Mouse (Mus musculus): ENCODE data around the gene Tmtc2. TPM values are rescaled to one million over a fixed set of nuclear protein-coding genes. Genes with fewer than 3 reads are reported as not detected.

The Tmtc2 gene
- polyA plus RNA-seq, 1 experiment from 2014 or later = 3.5 TPM

- Histone ChIP-seq H3K4me1 (replicated peaks; ENCODE audit: control insufficient read depth, insufficient read depth, low read length) (no peaks in the 10 kb centered on the region), H3K9ac (ENCODE audit: low read depth, low read length) (no peak overlapping the region), H3K9me3 (ENCODE audit: control insufficient read depth, low read length) (no peaks in the 10 kb centered on the region), H3K4me2 (no peak overlapping the region), H3K27me3 (replicated peaks; ENCODE audit: control insufficient read depth, insufficient read depth, low read length) (no peaks in the 10 kb centered on the region), H3K27ac (ENCODE audit: low read depth, low read length) (no peak overlapping the region), H3K4me3 (ENCODE audit: low read depth, low read length) (no peak overlapping the region), H3K36me3 (ENCODE audit: control insufficient read depth, insufficient read depth, low read length) (no peaks in the 10 kb centered on the region)
- ATAC-seq (replicated peaks; ENCODE audit: low FRiP score) (no peak), DNase-seq (ENCODE audit: low spot score) (no peak)
- 74% methylated on average over 3 of the region's 3 CpGs for WGBS
Measured at GRCm38 (mm10) chr10:105364480-105364879, 209.8 kb downstream of the Tmtc2 start.

- Histone ChIP-seq H3K4me2 (no peak overlapping the region), H3K4me3 (ENCODE audit: low read depth, low read length) (no peak overlapping the region), H3K9me3 (ENCODE audit: control insufficient read depth, low read length) (no peaks in the 10 kb centered on the region), H3K36me3 (ENCODE audit: control insufficient read depth, insufficient read depth, low read length) (no peaks in the 10 kb centered on the region), H3K4me1 (replicated peaks; ENCODE audit: control insufficient read depth, insufficient read depth, low read length) (no peaks in the 10 kb centered on the region), H3K27ac (ENCODE audit: low read depth, low read length) (no peak overlapping the region), H3K9ac (ENCODE audit: low read depth, low read length) (no peak overlapping the region), H3K27me3 (replicated peaks; ENCODE audit: control insufficient read depth, insufficient read depth, low read length) (no peaks in the 10 kb centered on the region)
- ATAC-seq (replicated peaks; ENCODE audit: low FRiP score) = no peak
- 90% methylated on average over 2 of the region's 2 CpGs for WGBS
- DNase-seq (ENCODE audit: low spot score) = no peak
Measured at GRCm38 (mm10) chr10:105350301-105350700, 223.9 kb downstream of the Tmtc2 start.

- no peaks in the 10 kb centered on the region for H3K36me3 ChIP-seq (ENCODE audit: control insufficient read depth, insufficient read depth, low read length)
- H3K4me2 ChIP-seq = no peak overlapping the region
- ATAC-seq (replicated peaks; ENCODE audit: low FRiP score) (no peak), DNase-seq (ENCODE audit: low spot score) (no peak)
- 89% methylated on average over 3 of the region's 3 CpGs for WGBS
- H3K27ac ChIP-seq (ENCODE audit: low read depth, low read length) = no peak overlapping the region
- no peaks in the 10 kb centered on the region for H3K4me1 ChIP-seq (replicated peaks; ENCODE audit: control insufficient read depth, insufficient read depth, low read length)
- no peak overlapping the region for H3K4me3 ChIP-seq (ENCODE audit: low read depth, low read length)
- no peak overlapping the region for H3K9ac ChIP-seq (ENCODE audit: low read depth, low read length)
- no peaks in the 10 kb centered on the region for H3K27me3 ChIP-seq (replicated peaks; ENCODE audit: control insufficient read depth, insufficient read depth, low read length)
- H3K9me3 ChIP-seq (ENCODE audit: control insufficient read depth, low read length) = no peaks in the 10 kb centered on the region
Measured at GRCm38 (mm10) chr10:105345920-105346319, 228.3 kb downstream of the Tmtc2 start.

- Histone ChIP-seq H3K9me3 (ENCODE audit: control insufficient read depth, low read length) (no peaks in the 10 kb centered on the region), H3K4me2 (no peak overlapping the region), H3K36me3 (ENCODE audit: control insufficient read depth, insufficient read depth, low read length) (no peaks in the 10 kb centered on the region), H3K4me3 (ENCODE audit: low read depth, low read length) (no peak overlapping the region), H3K9ac (ENCODE audit: low read depth, low read length) (no peak overlapping the region), H3K27ac (ENCODE audit: low read depth, low read length) (no peak overlapping the region), H3K4me1 (replicated peaks; ENCODE audit: control insufficient read depth, insufficient read depth, low read length) (no peaks in the 10 kb centered on the region), H3K27me3 (replicated peaks; ENCODE audit: control insufficient read depth, insufficient read depth, low read length) (no peaks in the 10 kb centered on the region)
- WGBS = 82% methylated on average over 2 of the region's 2 CpGs
- DNase-seq (ENCODE audit: low spot score) (no peak), ATAC-seq (replicated peaks; ENCODE audit: low FRiP score) (no peak)
Measured at GRCm38 (mm10) chr10:105332856-105333255, 241.4 kb downstream of the Tmtc2 start.

- no peak for ATAC-seq (replicated peaks; ENCODE audit: low FRiP score)
Measured at GRCm38 (mm10) chr10:105330327-105330726, 243.9 kb downstream of the Tmtc2 start.

GRCm38 (mm10) chr10:105323646-105324192, 250.5 kb downstream of the Tmtc2 start:
- 77% methylated on average over 4 of the region's 4 CpGs for WGBS
- no peak for ATAC-seq (replicated peaks; ENCODE audit: low FRiP score)

More at GRCm38 (mm10) chr10:105330327-105330726, 243.9 kb downstream of the Tmtc2 start:
- Histone ChIP-seq H3K27me3 (replicated peaks; ENCODE audit: control insufficient read depth, insufficient read depth, low read length) (no peaks in the 10 kb centered on the region), H3K27ac (ENCODE audit: low read depth, low read length) (no peak overlapping the region), H3K4me2 (no peak overlapping the region), H3K4me1 (replicated peaks; ENCODE audit: control insufficient read depth, insufficient read depth, low read length) (no peaks in the 10 kb centered on the region), H3K9ac (ENCODE audit: low read depth, low read length) (no peak overlapping the region), H3K9me3 (ENCODE audit: control insufficient read depth, low read length) (no peaks in the 10 kb centered on the region), H3K4me3 (ENCODE audit: low read depth, low read length) (no peak overlapping the region), H3K36me3 (ENCODE audit: control insufficient read depth, insufficient read depth, low read length) (no peaks in the 10 kb centered on the region)
- no peak for DNase-seq (ENCODE audit: low spot score)
- 73% methylated on average over 5 of the region's 5 CpGs for WGBS

GRCm38 (mm10) chr10:105319299-105320057, 254.8 kb downstream of the Tmtc2 start:
- Histone ChIP-seq H3K27me3 (replicated peaks; ENCODE audit: control insufficient read depth, insufficient read depth, low read length) (no peaks in the 10 kb centered on the region), H3K4me1 (replicated peaks; ENCODE audit: control insufficient read depth, insufficient read depth, low read length) (no peaks in the 10 kb centered on the region), H3K9ac (ENCODE audit: low read depth, low read length) (no peak overlapping the region), H3K4me2 (no peak overlapping the region), H3K9me3 (ENCODE audit: control insufficient read depth, low read length) (no peaks in the 10 kb centered on the region), H3K4me3 (ENCODE audit: low read depth, low read length) (no peak overlapping the region), H3K27ac (ENCODE audit: low read depth, low read length) (no peak overlapping the region), H3K36me3 (ENCODE audit: control insufficient read depth, insufficient read depth, low read length) (no peaks in the 10 kb centered on the region; the same call in 1 of the 2 replicates)
- DNase-seq (ENCODE audit: low spot score) (no peak), ATAC-seq (replicated peaks; ENCODE audit: low FRiP score) (no peak)
- whole genome bisulfite sequencing = 77% methylated on average over 3 of the region's 3 CpGs

More at GRCm38 (mm10) chr10:105323646-105324192, 250.5 kb downstream of the Tmtc2 start:
- H3K36me3 ChIP-seq (ENCODE audit: control insufficient read depth, insufficient read depth, low read length) = no peaks in the 10 kb centered on the region; the same call in 1 of the 2 replicates
- H3K27ac ChIP-seq (ENCODE audit: low read depth, low read length) = no peak overlapping the region
- no peaks in the 10 kb centered on the region for H3K27me3 ChIP-seq (replicated peaks; ENCODE audit: control insufficient read depth, insufficient read depth, low read length)
- no peak for DNase-seq (ENCODE audit: low spot score)
- no peak overlapping the region for H3K4me2 ChIP-seq
- H3K9me3 ChIP-seq (ENCODE audit: control insufficient read depth, low read length) = no peaks in the 10 kb centered on the region
- no peak overlapping the region for H3K4me3 ChIP-seq (ENCODE audit: low read depth, low read length)
- no peaks in the 10 kb centered on the region for H3K4me1 ChIP-seq (replicated peaks; ENCODE audit: control insufficient read depth, insufficient read depth, low read length)
- H3K9ac ChIP-seq (ENCODE audit: low read depth, low read length) = no peak overlapping the region

- WGBS = 50% methylated on average over 2 of the region's 2 CpGs
- DNase-seq (ENCODE audit: low spot score) (no peak), ATAC-seq (replicated peaks; ENCODE audit: low FRiP score) (no peak)
- Histone ChIP-seq H3K4me3 (ENCODE audit: low read depth, low read length) (no peak overlapping the region), H3K9me3 (ENCODE audit: control insufficient read depth, low read length) (no peaks in the 10 kb centered on the region), H3K4me2 (no peak overlapping the region), H3K9ac (ENCODE audit: low read depth, low read length) (no peak overlapping the region), H3K36me3 (ENCODE audit: control insufficient read depth, insufficient read depth, low read length) (no peaks in the 10 kb centered on the region; the same call in 1 of the 2 replicates), H3K4me1 (replicated peaks; ENCODE audit: control insufficient read depth, insufficient read depth, low read length) (no peaks in the 10 kb centered on the region), H3K27ac (ENCODE audit: low read depth, low read length) (no peak overlapping the region), H3K27me3 (replicated peaks; ENCODE audit: control insufficient read depth, insufficient read depth, low read length) (no peaks in the 10 kb centered on the region)
Measured at GRCm38 (mm10) chr10:105318869-105319268, 255.4 kb downstream of the Tmtc2 start.

GRCm38 (mm10) chr10:105312986-105313385, 261.3 kb downstream of the Tmtc2 start:
- Histone ChIP-seq H3K9ac (ENCODE audit: low read depth, low read length) (no peak overlapping the region), H3K36me3 (ENCODE audit: control insufficient read depth, insufficient read depth, low read length) (no peaks in the 10 kb centered on the region), H3K27me3 (replicated peaks; ENCODE audit: control insufficient read depth, insufficient read depth, low read length) (no peaks in the 10 kb centered on the region), H3K9me3 (ENCODE audit: control insufficient read depth, low read length) (no peaks in the 10 kb centered on the region), H3K27ac (ENCODE audit: low read depth, low read length) (no peak overlapping the region), H3K4me1 (replicated peaks; ENCODE audit: control insufficient read depth, insufficient read depth, low read length) (no peaks in the 10 kb centered on the region), H3K4me2 (no peak overlapping the region), H3K4me3 (ENCODE audit: low read depth, low read length) (no peak overlapping the region)
- DNase-seq (ENCODE audit: low spot score) (no peak), ATAC-seq (replicated peaks; ENCODE audit: low FRiP score) (no peak)
- WGBS = 83% methylated on average over 5 of the region's 5 CpGs
